Mouse (Mus musculus): Measurements from ENCODE around the gene Fam126a. TPM values are rescaled to one million over a fixed set of nuclear protein-coding genes. Genes with fewer than 3 reads are reported as not detected.
"Not testable (repeated sequence)": the region's sequence is repeated elsewhere in the genome, so short reads cannot be mapped to it uniquely, and the experiment has no call there.

The Fam126a gene
- polyA plus RNA-seq, 1 experiment from 2014 or later: 24.0 TPM

- H3K4me1 ChIP-seq (ENCODE audit: control insufficient read depth, insufficient read depth, low read depth, low read length): no peaks in the 10 kb centered on the region
- H3K36me3 ChIP-seq (ENCODE audit: control insufficient read depth, insufficient read depth, low read length): no peaks in the 10 kb centered on the region
- no peak overlapping the region for H3K27ac ChIP-seq (ENCODE audit: low read depth, low read length)
- H3K4me2 ChIP-seq (ENCODE audit: low read length): no peak overlapping the region
- ATAC-seq: no peak
- H3K4me3 ChIP-seq (ENCODE audit: low read length): no peak overlapping the region
- H3K27me3 ChIP-seq (replicated peaks; ENCODE audit: control insufficient read depth, insufficient read depth, low read length): no peaks in the 10 kb centered on the region
- no peaks in the 10 kb centered on the region for H3K9me3 ChIP-seq (ENCODE audit: control insufficient read depth, low read length)
- H3K9ac ChIP-seq (ENCODE audit: low read depth, low read length): no peak overlapping the region
- whole genome bisulfite sequencing: 85% methylated on average over 6 of the region's 6 CpGs
Observed at GRCm38 (mm10) chr5:23872586-23872985, 157.9 kb downstream of the Fam126a start.

- not testable (repeated sequence) for H3K27ac ChIP-seq (ENCODE audit: low read depth, low read length); H3K9me3 ChIP-seq (ENCODE audit: control insufficient read depth, low read length); H3K4me1 ChIP-seq (ENCODE audit: control insufficient read depth, insufficient read depth, low read depth, low read length); H3K4me3 ChIP-seq (ENCODE audit: low read length); H3K9ac ChIP-seq (ENCODE audit: low read depth, low read length); H3K27me3 ChIP-seq (replicated peaks; ENCODE audit: control insufficient read depth, insufficient read depth, low read length); H3K36me3 ChIP-seq (ENCODE audit: control insufficient read depth, insufficient read depth, low read length); ATAC-seq; H3K4me2 ChIP-seq (ENCODE audit: low read length)
- WGBS: 90% methylated on average over 2 of the region's 2 CpGs
Observed at GRCm38 (mm10) chr5:23871323-23871722, 159.2 kb downstream of the Fam126a start.

DNA sequence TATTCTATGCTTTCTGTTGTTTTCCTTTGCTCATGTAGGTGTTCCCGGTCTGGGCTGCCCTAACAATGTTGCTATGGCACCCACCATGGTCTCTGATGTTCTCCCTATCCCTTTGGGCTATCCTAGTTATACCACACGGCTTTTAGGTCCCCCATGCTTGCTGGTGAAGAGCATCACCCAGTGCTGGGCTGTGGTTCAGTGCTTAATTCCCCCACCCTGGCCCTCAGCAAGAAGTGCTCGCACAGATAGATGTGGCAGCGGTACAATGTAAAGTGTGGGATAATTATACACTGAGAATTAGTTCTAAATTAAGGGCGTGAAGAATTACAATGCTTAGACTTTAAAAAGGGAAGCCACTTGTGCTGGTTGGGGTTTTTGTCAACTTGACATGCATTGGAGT lies 164.5 kb downstream of the Fam126a start:
- no peak overlapping the region for H3K4me2 ChIP-seq (ENCODE audit: low read length)
- no peak overlapping the region for H3K9ac ChIP-seq (ENCODE audit: low read depth, low read length)
- H3K27ac ChIP-seq (ENCODE audit: low read depth, low read length): no peak overlapping the region
- ATAC-seq: no peak
- H3K27me3 ChIP-seq (replicated peaks; ENCODE audit: control insufficient read depth, insufficient read depth, low read length): no peaks in the 10 kb centered on the region
- no peaks in the 10 kb centered on the region for H3K9me3 ChIP-seq (ENCODE audit: control insufficient read depth, low read length)
- H3K36me3 ChIP-seq (ENCODE audit: control insufficient read depth, insufficient read depth, low read length): no peaks in the 10 kb centered on the region
- WGBS: 78% methylated on average over 5 of the region's 5 CpGs
- H3K4me3 ChIP-seq (ENCODE audit: low read length): no peak overlapping the region
- H3K4me1 ChIP-seq (ENCODE audit: control insufficient read depth, insufficient read depth, low read depth, low read length): no peaks in the 10 kb centered on the region

Other genes with a start within 250 kb of the Fam126a start
- 17.2 and 17.9 TPM in 2 replicates for gene Pus7, start 247.0 kb downstream of the Fam126a start, polyA plus RNA-seq (2015; fragmentation: Nextera tagmentation; extraction: Ambion mirVana)
- gene Rint1, start 243.0 kb downstream of the Fam126a start, polyA plus RNA-seq (2015; fragmentation: Nextera tagmentation; extraction: Ambion mirVana): 25.7 and 28.1 TPM in 2 replicates
- gene Tomm7, start 186.5 kb downstream of the Fam126a start, polyA plus RNA-seq (2015; fragmentation: Nextera tagmentation; extraction: Ambion mirVana): 75.0 and 76.7 TPM in 2 replicates
- gene Klhl7, start 69.9 kb upstream of the Fam126a start, polyA plus RNA-seq (2015; fragmentation: Nextera tagmentation; extraction: Ambion mirVana): 132 and 134 TPM in 2 replicates
- 11.9 and 13.5 TPM in 2 replicates for gene Nupl2, start 134.3 kb upstream of the Fam126a start, polyA plus RNA-seq (2015; fragmentation: Nextera tagmentation; extraction: Ambion mirVana)

All from hindbrain, embryonic 16.5 days (tissue).